Mouse (Mus musculus) cortical plate, adult 2 months (tissue): ENCODE measurements around the gene Tmem210.

Experiments used
- CTCF ChIP-seq: fragments of 200-500 bp; IDR thresholded peaks from 2 replicates; pipeline ENCODE4 v1.5.1; 2011; ENCODE audit warnings: mild to moderate bottlenecking, control low read depth, low read length; ENCODE audit not compliant: insufficient read depth; ENCODE audit errors: extremely low read depth
- POLR2A ChIP-seq: fragments of 200-500 bp; IDR thresholded peaks from 2 replicates; pipeline ENCODE4 v1.6.1; 2011; ENCODE audit warnings: mild to moderate bottlenecking, low read length, control low read depth; ENCODE audit not compliant: insufficient read depth; ENCODE audit errors: extremely low read depth

DNA sequence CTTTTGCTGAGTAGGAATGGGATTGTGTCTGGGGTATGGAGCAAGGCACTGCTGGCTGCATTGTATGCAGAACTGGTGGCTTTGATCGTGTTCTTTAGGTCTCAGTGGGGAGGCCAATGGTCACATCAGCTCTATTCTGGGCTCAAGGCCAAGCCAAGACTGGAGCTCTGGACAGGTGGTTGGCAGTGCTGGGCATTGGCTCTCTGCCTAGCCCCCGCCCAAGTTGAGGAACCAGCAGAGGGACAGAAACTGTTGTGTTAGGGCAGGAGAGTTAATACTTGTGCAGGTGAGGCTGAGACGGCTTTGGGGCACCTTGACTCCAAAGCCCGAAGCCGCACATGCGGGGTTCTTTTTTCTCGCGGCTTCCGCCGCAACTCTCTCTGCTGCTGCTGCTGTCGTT, 1.7 kb downstream of the Tmem210 start, which contains the start of gene Lrrc26:
- no peak for TF ChIP-seq CTCF
- TF ChIP-seq POLR2A: no peak
